Mouse (Mus musculus): ENCODE measurements at regions not wholly inside any gene's neighbourhood (a gene's known extent, or its start where the extent isn't known, plus 50 kb on each side); places are given as distances from the start of the nearest gene placed in this dataset.
"Not testable (repeated sequence)": the region's sequence is repeated elsewhere in the genome, so short reads cannot be mapped to it uniquely, and the experiment has no call there.

GRCm38 (mm10) chr14:14478159-14478558, 77.1 kb downstream of the Olfr721-ps1 start:
- not testable (repeated sequence) for DNase-seq (ENCODE audit: low spot score)

DNA sequence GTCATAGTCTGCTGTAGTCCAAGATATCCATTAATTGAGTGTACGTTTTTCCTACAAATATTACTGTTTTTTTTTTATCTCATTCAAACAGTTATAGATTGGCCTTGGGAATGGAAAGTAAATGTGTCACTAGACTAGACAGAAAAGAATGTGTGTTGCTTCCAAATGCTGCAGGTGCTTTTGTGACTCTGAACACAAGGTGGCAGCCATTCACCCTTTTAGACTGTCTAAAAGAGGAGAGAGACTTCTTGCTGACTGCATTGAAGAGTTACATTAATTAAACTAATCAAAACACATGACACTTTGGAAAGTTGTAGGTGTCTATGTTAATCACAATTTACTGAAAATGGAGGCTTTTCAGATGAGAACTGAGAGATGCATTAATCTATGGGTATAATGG, 80.7 kb downstream of the Olfr721-ps1 start:
- DNase-seq (ENCODE audit: low spot score) = peak; percentile 31

GRCm38 (mm10) chr14:14486356-14486755, 85.3 kb downstream of the Olfr721-ps1 start:
- peak; percentile 24 for DNase-seq (ENCODE audit: low spot score)

- no peak for DNase-seq (ENCODE audit: low spot score)
Measured at GRCm38 (mm10) chr14:14490501-14490900, 89.4 kb downstream of the Olfr721-ps1 start.

DNA sequence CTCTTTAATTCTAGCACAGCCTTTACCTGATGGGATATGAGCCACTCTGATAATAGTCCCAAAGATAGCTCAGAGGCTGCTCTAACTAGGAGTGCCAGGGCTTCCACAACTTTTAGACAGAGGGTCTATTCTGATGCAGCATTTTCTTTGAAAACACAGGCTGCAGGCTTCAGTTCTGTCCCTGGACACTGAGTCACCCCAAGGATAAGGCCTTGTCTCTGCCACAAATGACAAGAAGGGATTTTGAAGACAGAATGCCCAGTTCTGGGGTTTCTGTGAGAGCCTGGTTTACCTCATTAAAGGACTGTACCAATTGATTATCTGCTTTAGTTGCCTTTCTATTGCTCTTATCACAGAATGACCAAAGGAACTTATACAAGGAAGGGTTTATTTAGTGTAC, 90.9 kb downstream of the Olfr721-ps1 start:
- no peak for DNase-seq (ENCODE audit: low spot score)

DNA sequence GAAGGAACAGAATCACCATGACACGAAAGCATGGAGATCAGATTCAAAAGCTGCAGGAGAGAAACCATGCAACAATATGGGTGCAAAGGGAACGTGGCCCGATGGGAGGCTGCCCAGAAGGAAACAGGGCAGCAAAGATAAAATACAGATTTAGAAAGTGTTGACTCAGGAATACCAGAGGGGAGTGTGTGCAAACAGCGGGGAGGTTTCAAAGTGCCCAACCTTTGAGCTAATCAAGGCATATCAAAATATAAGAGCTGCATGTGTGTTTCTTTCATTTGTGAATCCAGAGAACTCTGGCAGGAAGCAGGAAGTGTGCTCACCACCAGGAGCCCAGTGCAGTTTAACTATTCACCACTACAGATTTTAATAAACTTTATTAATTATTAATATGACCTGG, 110.8 kb downstream of the Olfr721-ps1 start:
- no peak for DNase-seq (ENCODE audit: low spot score)

GRCm38 (mm10) chr14:14513056-14513455, 112.0 kb downstream of the Olfr721-ps1 start:
- no peak for DNase-seq (ENCODE audit: low spot score)

DNA sequence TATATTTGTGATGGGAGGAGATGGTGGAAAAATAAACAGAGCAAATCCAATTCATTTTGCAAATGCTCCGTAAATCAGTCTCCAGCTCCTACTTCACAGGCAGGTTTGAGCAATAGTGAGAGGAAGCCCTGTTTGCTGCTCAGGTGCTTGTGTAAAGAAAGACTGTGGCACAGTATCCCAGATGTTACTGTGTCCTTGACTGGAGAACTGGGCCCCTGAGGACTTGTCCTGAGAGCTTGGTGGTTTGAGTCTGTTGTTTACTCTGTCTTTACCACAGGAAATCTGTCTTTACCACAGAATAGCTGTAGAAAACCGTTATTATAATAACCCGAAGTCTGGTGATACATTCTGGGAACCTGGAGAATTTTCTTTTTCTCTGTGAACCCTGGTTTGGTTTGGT, 112.4 kb downstream of the Olfr721-ps1 start:
- DNase-seq (ENCODE audit: low spot score) = no peak

DNA sequence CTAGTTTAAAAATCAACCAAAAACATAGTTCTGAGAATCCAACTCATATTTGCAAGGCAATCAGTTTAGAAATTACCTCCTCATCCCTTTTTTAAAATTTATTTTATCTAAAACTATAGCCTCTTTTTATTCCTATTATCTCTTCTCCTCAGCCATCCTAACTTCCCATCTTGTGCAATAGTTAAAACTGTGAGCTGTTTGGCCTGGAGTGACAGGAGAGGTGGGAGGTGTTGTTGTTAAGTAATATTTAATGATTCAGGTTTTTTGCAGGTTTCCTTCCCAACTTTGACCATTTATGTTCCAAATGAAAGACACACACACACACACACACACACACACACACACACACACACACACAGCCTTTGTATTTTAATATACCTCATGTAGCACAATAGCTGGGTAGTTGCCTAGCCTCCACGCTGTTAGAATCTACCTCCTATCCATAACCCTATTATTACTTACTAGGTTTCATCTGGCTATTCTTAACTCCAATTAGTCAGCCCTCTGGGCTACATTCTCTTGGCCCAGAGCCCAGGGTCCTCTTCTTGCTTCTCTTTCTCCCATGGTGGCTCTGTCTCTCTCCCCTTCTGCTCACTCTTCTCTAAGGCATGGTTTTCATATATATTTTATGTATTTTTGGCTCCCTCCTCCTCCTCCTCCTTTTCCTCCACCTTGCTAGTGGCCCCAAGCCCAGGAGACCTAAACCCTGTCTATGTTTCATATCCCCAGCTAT, 113.5 kb downstream of the Olfr721-ps1 start:
- no peak for DNase-seq (ENCODE audit: low spot score)

DNA sequence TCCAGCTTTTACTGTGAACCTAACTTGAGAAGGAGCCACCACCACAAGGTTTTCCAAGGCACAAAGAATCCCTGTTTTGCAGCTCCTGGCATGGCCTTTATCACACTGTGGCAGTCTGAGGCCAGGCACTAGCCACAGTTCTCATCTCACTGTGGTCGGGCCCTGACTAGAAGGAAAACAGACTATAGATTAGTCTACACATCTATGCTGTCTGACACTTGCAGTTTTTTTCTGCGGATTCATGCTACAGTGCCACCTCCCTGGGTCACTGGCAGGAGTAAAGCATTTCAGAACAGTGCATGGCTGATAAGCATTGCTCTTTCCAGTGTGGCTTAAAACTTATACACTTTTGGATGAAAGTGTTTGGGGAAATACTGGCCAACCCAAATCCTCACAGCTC, 114.3 kb downstream of the Olfr721-ps1 start:
- DNase-seq (ENCODE audit: low spot score) = no peak

DNA sequence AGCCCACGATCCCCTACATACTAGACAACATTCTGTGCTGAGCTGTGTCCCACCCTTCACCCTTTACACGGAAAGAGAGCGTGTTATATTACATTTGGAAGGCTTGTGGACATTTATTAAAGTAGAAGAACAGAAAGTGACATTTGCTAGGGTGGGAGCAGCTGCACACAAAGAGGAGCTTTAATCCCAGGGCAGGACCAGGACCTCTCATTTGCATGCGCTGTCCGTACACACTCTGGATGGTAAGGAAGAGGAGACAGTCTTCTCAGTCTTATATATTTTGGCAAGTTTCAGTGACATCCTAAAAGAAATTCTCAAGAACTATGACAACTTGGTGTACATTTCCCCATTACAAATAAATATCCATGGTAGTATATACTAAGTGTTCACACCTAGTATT, 114.8 kb downstream of the Olfr721-ps1 start:
- DNase-seq (ENCODE audit: low spot score) = no peak

- no peak for DNase-seq (ENCODE audit: low spot score)
Measured at GRCm38 (mm10) chr14:14518027-14518426, 116.9 kb downstream of the Olfr721-ps1 start.

DNA sequence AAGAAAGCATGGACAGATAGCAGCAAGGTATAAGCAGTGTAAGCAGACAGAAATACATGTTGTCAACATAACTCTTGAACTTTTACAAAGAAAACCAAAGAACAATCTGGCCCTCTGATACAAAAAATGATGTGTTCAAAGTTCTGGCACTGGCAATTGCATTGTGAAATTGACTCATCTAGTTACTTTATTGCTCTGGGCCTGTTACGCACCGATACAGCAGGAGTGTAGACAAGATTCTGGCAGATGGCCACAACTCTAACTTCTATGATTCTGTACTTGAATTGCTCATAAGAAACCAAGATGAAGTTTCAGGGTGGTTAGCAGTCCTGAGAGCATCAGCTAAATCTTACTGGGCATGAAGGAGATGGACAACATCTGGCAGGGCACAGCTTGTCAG, 117.7 kb downstream of the Olfr721-ps1 start:
- DNase-seq (ENCODE audit: low spot score) = no peak

GRCm38 (mm10) chr14:14520195-14520594, 119.1 kb downstream of the Olfr721-ps1 start:
- no peak for DNase-seq (ENCODE audit: low spot score)

DNA sequence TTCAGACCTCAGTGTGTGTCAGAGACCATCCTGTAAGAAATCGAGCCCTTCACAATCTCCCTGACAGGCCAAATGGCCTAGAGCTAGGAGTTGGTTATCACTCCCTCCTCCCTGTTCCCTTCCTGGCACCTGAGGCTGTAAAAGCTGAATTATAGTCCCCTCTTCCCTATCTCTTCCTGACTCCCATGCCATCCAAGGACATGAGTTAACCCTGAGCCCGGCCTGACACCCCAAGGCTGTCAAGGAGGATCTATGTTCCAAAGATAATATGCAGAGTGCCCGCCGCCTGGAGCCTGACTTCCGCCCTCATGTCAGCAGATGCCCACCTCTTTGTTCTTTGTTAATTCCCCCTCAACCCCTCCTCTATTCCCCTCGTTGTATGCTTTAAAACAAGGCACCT, 120.2 kb downstream of the Olfr721-ps1 start:
- not testable (repeated sequence) for DNase-seq (ENCODE audit: low spot score)

- DNase-seq (ENCODE audit: low spot score) = no peak
Measured at GRCm38 (mm10) chr14:14525225-14525624, 124.1 kb downstream of the Olfr721-ps1 start.

GRCm38 (mm10) chr14:14528437-14528836, 127.3 kb downstream of the Olfr721-ps1 start:
- no peak for DNase-seq (ENCODE audit: low spot score)

DNA sequence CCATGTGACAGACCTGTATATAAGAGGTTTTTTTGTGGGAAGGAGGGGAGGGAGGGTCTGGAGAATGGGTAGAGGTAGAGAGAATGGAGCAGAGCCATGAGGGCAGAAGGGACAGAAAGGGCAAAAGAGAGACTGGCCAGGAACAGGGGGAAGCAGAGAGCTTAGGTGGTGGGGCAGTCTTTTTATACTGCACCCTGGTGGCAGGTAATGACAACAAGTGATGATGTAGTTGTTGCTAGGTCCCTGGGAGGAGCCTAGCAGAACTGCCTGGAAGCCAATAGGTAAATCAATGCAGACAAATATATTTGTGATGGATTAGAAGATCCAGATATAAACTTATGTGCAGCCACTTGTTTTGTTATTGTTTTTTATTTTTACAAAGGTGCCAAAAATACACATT, 140.1 kb downstream of the Olfr721-ps1 start:
- no peak for DNase-seq (ENCODE audit: low spot score)

- DNase-seq (ENCODE audit: low spot score) = no peak
Measured at GRCm38 (mm10) chr14:14541705-14542104, 140.6 kb downstream of the Olfr721-ps1 start.

DNA sequence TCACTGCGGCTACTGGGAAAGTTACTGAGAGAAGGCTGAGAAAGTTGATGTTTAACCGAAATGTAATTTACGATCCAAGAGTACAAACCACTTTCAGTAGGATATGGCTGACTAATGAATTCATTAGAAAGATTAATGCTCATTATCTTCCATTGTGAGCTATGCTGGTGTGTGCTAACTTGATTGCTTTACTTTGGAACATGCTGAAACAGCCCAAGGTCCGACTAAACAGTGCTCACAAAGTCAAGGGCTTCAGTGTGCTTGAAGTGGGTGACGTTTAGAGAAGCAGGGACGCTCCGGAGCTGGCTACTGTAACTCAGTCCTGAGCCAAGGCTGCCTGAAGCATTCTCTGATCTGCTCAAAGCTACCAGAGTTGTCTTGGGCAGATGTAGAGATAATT, 143.1 kb downstream of the Olfr721-ps1 start:
- DNase-seq (ENCODE audit: low spot score) = no peak

DNA sequence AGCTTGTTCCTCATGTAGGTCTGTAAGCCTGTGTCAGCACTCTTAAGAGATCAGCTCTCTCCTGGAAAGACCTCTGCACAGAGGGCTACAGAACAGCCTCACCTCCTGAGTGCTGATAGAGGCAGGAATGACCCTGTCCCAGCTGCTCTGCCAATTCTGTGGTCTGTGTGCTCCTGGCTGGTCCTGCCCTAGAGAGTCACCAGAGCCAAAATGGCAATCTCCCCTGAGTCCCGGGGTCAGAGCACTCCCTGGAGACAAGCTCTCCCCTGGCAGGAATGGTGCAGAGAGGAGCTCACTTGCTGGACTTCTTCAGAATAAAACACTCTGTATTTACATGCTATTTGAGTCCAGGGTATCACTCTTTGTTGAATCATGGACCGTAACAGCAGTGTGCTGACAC, 149.9 kb upstream of the Slc4a7 start:
- no peak for DNase-seq (ENCODE audit: low spot score)

GRCm38 (mm10) chr14:14574851-14575250, 127.2 kb upstream of the Slc4a7 start:
- DNase-seq (ENCODE audit: low spot score) = no peak

- DNase-seq (ENCODE audit: low spot score) = no peak
Measured at GRCm38 (mm10) chr14:14591939-14592338, 110.1 kb upstream of the Slc4a7 start.

DNA sequence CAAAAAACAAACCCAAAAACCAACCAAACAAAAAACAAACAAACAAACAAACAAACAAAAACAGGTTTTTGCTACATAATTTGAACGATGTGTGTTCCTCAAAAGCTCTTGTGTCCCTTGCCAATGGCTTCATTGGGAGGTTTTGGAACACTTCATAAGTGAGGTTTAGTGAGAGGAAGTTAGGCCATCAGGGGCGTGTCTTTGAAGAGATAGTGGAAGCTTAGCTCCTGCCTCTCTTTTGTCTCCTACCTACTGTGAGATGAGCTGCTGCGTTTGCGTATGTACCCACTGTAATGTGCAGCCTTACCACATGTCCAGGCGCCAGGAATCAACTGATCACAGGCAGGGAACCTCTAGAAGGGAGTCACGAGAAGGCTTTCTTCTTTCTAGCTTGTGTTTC, 107.3 kb upstream of the Slc4a7 start:
- DNase-seq (ENCODE audit: low spot score) = no peak
